Mouse (Mus musculus) bone marrow macrophage, adult 2 months (primary cell): ENCODE results near the gene Ggcx.

Experiments
- CTCF ChIP-seq: IDR thresholded peaks from 2 replicates; pipeline ENCODE4 v1.5.1; 2012; ENCODE audit warnings: low read depth, mild to moderate bottlenecking, low read length, moderate library complexity
- POLR2A ChIP-seq: IDR thresholded peaks from 2 replicates; pipeline ENCODE4 v1.6.1; 2012; ENCODE audit warnings: mild to moderate bottlenecking, low read depth, low read length, borderline replicate concordance

GRCm38 (mm10) chr6:72445011-72445410 lies 30.9 kb downstream of the Ggcx start:
- TF ChIP-seq POLR2A (no peak), CTCF (no peak)
